Mouse (Mus musculus) stomach, postnatal 0 days (tissue): Measurements from ENCODE around the gene Cxcl9.

ENCODE experiments used
- CTCF ChIP-seq: IDR thresholded peaks from 2 replicates; pipeline ENCODE4 v1.5.1; 2016; ENCODE audit warnings: antibody characterized with exemption, low read depth, mild to moderate bottlenecking, moderate library complexity
- EP300 ChIP-seq: optimal IDR thresholded peaks from 2 replicates; pipeline ENCODE3; 2016; ENCODE audit warnings: antibody characterized with exemption

GRCm38 (mm10) chr5:92345006-92345405 is 17.1 kb upstream of the Cxcl9 start:
- TF ChIP-seq CTCF (no peak), EP300 (no peak)
